Mouse (Mus musculus) T-cell, adult 2 months (primary cell): ENCODE results near the gene Prr23a3.

ENCODE experiments used
- DNase-seq: peaks from one replicate; pipeline ENCODE4 v3.0.0; 2022; ENCODE audit warnings: low spot score

Gene Prr23a3

DNA sequence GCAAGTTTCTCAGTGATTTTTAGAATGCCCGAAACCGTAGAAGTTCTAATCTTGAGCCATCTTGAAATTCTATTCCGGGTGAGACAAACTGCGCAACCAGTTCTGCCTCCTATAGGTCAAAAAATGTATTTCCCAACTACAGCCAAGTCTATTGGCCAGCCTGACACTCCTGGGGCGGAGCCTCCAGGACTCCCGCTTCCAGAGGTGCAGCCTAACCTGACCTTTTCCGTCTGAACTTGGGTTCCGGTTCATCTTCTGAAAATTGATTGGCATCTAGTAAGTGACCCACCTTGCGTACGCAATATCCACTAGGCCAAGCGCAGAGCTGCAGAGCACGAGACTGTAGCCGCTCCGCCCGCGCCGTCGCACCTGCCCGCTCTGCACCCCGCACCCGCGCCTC is at the start of gene Prr23a3:
Gene Prr23a3 (plus strand): TSS at position 197 of the 400 bp plus-strand sequence.
- no peak for DNase-seq

DNA sequence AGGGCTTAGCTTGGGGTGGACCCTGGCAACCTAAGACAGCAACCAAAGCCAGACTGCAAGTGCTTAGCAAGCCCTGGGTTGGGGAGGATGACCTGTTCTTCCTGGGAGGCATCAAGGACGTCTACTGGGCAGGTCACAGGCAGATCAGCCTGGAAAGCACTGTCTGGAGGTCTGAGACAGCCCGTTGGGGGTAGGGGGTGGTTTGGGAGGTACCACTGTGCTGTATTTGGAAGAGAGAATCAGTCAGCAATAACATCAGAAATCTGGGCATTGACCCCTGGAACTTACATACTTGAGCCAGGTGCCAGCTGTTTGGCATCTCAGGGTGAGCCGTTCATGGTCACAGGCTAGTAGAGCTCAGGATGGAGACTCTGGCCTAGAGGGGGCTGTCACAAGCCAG is 48.5 kb upstream of the Prr23a3 start:
- no peak for DNase-seq

DNA sequence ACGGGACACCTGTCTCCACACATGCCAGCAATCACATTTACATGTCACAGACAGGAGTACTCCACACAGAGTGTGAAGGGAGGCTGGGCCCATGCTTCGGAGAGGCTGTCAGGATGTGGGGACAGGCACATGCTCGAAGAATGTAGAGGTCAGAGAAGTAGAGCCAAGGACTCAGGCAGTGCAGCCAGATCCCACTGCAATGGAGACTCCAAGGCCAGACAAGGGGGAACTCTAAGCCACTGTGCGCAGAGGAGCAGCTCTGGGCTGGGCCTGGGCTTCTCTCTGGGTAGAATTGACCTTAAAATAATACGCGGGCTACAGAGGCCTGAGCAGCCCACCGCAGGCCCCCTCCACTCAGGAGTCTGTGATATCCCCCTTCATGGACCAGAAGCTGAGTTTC is 47.0 kb upstream of the Prr23a3 start:
- no peak for DNase-seq

DNA sequence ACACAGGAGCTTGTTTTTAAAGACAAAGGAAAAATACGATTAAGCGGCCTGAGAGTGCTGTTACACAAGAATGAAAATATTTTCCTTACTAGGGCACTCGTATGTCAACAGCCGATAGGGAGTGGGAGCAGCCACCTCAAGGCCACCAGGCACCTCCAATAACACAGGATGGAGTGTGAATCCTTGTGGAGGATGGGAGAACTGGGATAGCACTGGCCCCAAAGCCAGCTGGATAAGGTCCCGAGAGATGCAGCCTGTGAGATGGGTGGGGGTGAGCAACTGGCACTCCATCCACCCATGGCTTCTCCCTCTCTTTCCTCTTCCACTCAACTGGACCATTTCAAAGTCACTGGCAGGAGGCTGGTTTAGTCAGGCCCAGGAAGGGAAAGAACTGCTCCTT is 45.6 kb upstream of the Prr23a3 start:
- no peak for DNase-seq

DNA sequence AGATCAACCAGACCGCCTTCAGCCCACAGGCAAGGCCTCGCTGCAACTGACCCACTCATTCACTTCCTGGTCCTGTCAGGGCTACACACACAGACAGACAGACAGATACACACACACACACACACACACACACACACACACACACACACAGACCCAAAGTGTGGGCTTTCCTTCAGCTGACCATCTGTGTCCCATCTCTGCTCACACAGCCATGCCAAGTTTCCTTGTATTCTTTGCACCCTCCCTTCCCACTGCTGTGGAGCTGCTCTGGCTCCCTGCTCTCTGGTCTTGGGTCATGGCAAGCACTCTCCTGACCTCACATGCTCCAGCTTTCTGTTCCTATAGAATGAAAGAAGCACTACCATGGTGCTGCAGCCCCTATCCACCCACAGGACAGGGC is 45.1 kb upstream of the Prr23a3 start:
- no peak for DNase-seq

DNA sequence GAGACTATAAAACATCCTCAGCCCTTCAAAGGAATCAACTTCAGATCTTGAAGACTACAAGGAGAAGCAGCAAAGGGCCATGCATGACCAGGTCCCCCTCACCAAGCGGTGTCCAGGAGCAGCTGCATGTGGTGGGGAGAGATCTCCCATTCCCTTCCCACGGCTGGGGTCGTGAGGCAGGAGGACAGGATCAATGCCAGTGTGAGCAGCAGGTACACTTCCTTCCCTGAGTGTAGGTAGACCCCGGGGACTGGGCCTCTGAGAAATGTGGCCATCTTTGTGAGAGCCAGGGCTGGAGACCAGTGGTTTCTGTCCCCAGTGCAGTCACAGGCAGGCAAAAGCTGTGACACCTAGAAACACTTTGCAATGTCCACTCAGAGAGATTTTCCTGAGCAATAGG is 44.1 kb upstream of the Prr23a3 start:
- no peak for DNase-seq

DNA sequence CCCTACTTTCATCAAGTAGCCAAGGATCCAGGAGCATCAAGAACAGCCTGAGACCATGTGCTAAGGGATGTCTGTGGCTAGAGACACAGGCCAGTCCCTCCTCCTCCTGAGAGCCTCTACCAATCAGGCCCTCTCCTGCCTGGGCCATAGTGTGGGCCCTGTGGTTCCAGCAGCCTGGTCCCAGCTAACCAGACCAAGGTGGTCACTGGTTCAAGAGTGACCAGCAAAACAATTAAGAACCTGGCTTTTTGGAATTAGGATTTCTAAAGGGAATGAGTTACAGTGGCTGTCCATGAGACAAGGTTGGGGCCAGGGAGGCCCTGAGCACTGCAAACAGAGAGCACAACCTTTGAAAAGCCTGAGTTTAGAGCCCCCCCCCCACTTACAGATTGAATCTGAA is 43.5 kb upstream of the Prr23a3 start:
- no peak for DNase-seq

DNA sequence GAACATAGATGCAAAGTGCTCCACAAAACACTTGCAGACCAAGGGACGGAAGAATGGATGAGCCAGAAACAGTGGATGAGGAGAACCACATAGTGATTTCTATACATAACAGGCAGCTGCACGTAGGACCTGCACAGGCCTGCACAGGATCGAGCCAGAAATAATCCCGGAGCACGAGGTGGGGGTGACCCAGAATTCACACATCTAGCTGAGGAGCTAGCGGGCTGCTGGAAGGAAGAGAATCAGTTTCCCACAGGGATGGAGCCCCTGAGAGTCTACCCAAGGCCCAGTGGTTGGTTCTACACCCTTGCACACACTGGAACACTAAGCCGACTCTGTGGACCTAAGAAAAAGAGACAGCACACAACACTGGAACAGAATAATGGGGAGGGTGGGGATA is 40.8 kb upstream of the Prr23a3 start:
- DNase-seq = no peak

DNA sequence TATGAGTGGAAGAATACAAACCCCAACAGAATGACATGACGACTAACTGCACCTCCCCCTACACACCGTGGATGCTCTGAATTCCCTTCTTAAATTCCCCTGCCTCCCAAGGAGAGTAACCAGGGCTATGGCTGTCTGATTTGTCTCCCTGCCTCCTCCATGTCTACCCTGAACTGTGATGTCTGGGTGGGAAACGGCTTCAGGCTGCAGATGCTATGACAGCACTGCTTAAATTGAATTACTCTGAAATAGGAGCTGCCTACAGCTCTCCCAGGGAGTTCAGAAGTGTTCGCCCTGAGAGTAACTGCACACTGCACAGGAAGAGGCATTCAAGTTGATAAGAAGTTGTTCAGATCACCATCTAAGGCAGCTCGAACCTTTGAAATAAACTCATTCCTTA is 35.1 kb upstream of the Prr23a3 start:
- DNase-seq = no peak

DNA sequence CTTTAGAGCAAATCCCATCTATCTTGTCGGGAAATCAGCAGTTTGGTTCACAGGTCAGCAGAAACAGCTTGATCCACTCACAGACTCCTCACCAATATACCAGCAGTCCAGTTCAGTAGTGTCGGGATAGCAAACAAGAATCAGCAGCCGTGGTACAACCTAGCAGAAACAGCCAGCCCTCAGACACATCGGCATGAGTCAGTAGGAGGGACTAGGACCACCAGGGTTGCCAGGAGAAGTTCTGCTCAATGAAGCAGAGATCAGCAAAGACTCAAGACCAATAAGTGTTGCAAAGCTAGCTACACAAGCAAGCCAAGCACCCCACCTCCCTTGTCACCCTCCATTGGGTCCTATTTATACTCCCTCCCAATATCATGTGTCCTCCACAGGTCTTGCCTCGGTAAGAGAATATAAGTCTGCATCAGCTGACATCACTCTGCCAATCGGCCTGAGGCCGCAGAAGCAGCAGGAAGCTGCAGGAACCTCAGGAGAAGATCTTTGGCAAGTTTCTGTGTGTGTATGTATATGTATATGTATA is 27.0 kb upstream of the Prr23a3 start:
- DNase-seq = no peak

DNA sequence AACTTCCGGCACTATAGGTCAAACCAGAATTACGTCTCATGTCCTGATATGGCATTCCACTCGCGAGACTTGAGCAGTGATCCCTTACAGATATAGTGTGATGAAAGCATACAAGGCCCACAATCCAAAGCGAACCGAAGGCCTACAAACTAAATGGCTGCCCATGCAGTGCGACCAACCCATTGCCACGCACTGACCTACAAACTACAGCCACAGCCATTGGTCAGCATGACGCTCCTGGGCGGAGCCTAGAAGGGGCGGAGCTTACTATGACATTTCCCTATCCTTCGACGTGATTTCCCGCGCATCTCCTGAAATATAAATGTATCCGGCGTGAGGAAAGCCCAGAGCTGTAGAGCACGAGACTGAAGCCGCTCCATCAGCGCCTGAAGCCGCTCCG is 22.4 kb upstream of the Prr23a3 start, which contains the start of gene Prr23a1:
Gene Prr23a1 (plus strand): TSS at position 387 of the 400 bp plus-strand sequence.
- DNase-seq = no peak

DNA sequence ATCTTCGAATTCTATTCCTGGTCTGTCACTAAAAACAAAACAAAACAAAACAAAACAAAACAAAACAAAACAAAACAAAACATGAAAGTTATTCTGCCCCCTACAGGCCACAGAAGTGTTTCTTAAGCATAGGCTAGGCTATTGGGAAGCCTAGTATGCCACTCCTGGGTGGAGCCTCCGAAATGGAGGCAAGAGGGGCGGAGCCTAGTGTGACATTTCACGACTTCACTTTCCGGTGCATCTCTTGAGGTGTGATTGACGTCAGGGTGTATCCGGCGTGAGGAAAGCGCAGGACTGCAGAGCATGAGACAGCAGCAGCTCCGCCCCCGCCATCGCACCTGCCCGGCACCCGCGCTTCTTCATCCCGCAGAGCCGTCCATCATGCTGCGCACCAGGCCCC is 8.4 kb upstream of the Prr23a3 start, which contains the start of gene Prr23a2:
Gene Prr23a2 (plus strand): TSS at position 285 of the 400 bp plus-strand sequence.
- DNase-seq = no peak

DNA sequence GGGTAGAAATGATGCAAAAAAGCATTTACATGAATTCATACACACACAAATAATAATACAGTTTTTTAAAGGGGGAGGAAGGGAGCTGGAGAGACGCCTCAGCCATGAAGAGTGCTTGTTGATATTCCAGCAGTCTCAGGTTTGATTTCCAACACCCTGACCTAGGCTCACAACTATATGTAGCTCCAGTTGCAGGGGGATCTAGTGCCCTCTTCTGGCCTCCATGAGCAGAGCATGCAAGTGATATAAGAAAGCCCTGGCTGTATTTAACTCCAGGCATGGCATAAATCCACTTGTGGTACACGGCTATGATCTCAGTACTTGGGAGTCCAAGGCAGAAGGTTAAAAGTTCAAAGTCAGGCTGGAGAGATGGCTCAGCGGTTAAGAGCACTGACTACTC is 1.1 kb upstream of the Prr23a3 start:
- DNase-seq = no peak

DNA sequence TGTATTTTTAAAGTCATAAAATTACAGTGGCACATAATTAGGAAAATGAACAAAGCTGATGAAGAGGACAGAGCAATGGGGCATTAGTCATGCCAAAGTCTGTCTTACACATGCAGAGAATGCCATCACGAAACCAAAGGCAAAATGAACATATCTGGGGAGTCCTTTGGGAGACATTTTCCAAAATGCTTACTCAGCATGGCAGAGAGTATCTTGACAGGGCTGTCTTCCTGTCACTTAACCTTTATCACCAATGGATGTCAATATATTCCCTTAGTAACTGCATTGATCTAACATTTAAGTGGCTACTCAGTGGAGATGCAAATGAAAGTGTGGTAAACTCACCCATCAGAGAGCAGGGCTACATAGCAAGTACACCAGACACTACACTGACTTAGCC is 36.9 kb downstream of the Prr23a3 start:
- DNase-seq = no peak

DNA sequence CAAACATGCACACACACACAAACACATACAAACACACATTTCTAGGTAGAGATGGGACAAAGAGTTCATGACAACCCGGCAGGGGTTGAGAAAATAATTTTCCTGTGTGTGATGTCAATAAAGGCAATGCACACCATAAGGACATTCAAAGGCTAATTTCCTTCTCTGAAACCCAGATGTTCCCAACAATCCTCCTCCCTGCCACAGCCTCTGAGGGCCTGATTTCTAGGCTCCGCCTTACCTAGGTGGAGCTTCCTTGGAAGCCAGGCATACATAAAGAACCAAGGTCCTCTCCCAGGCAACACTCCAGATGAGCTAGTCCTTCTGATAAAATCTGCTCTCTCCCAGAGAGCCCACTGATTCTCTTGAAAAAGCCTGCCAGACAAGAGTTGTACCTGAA is 38.3 kb downstream of the Prr23a3 start, which contains the start of gene 7420426K07Rik:
Gene 7420426K07Rik (plus strand): TSS at position 301 of the 400 bp plus-strand sequence.
- no peak for DNase-seq
